Mouse (Mus musculus): ENCODE data around the gene Bmp8a.
"Not testable (repeated sequence)": the region's sequence is repeated elsewhere in the genome, so short reads cannot be mapped to it uniquely, and the experiment has no call there.

GRCm38 (mm10) chr4:123295026-123295425, 48.0 kb downstream of the Bmp8a start:
- not testable (repeated sequence) for TF ChIP-seq CTCF (conservative IDR thresholded peaks at IDR 0.05; ENCODE audit: insufficient read depth, insufficient read length, low read depth, low read length); POLR2A (IDR thresholded peaks at IDR 0.05; ENCODE audit: low read depth, low read length)
